Mouse (Mus musculus): Measurements from ENCODE around the gene Adcy9. TPM values are rescaled to one million over a fixed set of nuclear protein-coding genes. Genes with fewer than 3 reads are reported as not detected.

The Adcy9 gene
- polyA plus RNA-seq, 1 experiment from 2014 or later: 2.8 TPM

DNA sequence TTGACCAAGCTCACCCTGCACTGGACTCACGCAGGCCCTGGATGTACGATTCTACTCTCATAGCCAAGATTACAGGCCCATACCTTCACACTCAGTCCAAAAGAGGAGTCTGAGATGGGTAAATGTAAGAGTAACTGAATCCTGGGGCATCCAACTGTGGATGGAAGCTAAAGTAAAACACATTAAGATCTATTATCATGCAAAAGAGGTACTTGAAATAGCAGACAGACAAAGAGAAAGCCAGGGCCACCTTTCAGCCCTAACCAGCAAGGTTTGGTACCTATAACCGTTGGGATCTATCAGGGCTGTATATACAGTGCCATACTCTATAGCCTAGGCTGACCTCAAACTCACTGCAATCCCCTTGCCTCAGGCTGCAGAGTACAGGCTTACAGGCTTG is 127.0 kb downstream of the Adcy9 start:
- H3K4me2 ChIP-seq (replicated peaks): no peak overlapping the region
- H3K4me1 ChIP-seq: no peaks in the 10 kb centered on the region
- no peak overlapping the region for H3K9ac ChIP-seq
- ATAC-seq (ENCODE audit: low FRiP score): no peak
- H3K36me3 ChIP-seq: peaks cover 6% of the 10 kb centered on the region; the same call in 1 of the 2 replicates
- H3K9me3 ChIP-seq (replicated peaks): no peaks in the 10 kb centered on the region
- no peaks in the 10 kb centered on the region for H3K27me3 ChIP-seq
- 82% methylated on average over 3 of the region's 3 CpGs for WGBS
- no peak overlapping the region for H3K27ac ChIP-seq
- no peak overlapping the region for H3K4me3 ChIP-seq

DNA sequence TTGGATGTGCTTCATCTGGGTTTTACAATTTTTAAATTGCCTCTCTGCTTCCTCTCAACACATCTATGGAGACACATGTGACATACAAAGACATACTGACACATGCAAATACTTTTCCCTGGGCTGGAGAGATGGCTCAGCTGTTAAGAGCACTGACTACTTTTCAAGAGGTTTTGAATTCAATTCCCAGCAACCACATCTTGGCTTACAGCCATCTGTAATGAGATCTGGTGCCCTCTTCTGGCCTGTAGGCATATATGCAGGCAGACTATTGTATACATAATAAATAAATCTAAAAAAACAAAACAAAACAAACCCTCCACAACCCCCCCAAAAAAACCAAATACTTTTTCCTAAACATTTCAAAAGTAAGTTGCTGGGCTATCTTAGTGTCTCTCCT is 130.8 kb downstream of the Adcy9 start:
- Histone ChIP-seq H3K9me3 (replicated peaks) (no peaks in the 10 kb centered on the region), H3K4me1 (no peaks in the 10 kb centered on the region), H3K4me3 (no peak overlapping the region), H3K4me2 (replicated peaks) (no peak overlapping the region), H3K36me3 (0 out of 2 replicates have a peak, but pooled peaks cover 8% of the 10 kb centered on the region), H3K27me3 (no peaks in the 10 kb centered on the region), H3K27ac (no peak overlapping the region), H3K9ac (no peak overlapping the region)
- no peak for ATAC-seq (ENCODE audit: low FRiP score)

DNA sequence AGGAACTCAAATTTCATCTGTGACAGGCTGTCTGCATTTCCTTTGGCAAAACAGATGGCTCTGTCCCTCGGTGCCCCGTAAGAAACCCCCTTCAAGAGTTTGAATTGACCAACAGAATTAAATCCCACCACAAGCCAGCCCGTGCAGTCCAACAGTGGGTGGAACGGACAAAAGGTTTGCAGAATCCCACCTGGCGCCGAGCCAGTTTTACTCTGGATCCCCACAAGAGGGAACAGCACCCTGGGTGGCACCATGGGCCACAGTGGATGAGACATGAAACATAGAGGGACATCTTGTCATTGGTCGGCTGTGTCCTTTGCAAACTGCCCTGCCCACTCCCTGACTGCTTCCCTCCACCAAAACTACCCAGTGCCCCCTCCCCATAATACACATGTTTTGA is 133.7 kb downstream of the Adcy9 start:
- Histone ChIP-seq H3K4me1 (no peaks in the 10 kb centered on the region), H3K9ac (no peak overlapping the region), H3K27me3 (no peaks in the 10 kb centered on the region), H3K36me3 (0 out of 2 replicates have a peak, but pooled peaks cover 8% of the 10 kb centered on the region), H3K4me2 (replicated peaks) (no peak overlapping the region), H3K27ac (no peak overlapping the region), H3K9me3 (replicated peaks) (no peaks in the 10 kb centered on the region), H3K4me3 (no peak overlapping the region)
- no peak for ATAC-seq (ENCODE audit: low FRiP score)
- WGBS: 81% methylated on average over 7 of the region's 7 CpGs

GRCm38 (mm10) chr16:4285257-4285656 is 135.0 kb downstream of the Adcy9 start:
- ATAC-seq (ENCODE audit: low FRiP score): no peak
- Histone ChIP-seq H3K9me3 (replicated peaks) (no peaks in the 10 kb centered on the region), H3K36me3 (0 out of 2 replicates have a peak, but pooled peaks cover 8% of the 10 kb centered on the region), H3K4me3 (no peak overlapping the region), H3K9ac (no peak overlapping the region), H3K27me3 (no peaks in the 10 kb centered on the region), H3K4me1 (no peaks in the 10 kb centered on the region), H3K4me2 (replicated peaks) (no peak overlapping the region), H3K27ac (no peak overlapping the region)
- 72% methylated on average over 5 of the region's 5 CpGs for WGBS

DNA sequence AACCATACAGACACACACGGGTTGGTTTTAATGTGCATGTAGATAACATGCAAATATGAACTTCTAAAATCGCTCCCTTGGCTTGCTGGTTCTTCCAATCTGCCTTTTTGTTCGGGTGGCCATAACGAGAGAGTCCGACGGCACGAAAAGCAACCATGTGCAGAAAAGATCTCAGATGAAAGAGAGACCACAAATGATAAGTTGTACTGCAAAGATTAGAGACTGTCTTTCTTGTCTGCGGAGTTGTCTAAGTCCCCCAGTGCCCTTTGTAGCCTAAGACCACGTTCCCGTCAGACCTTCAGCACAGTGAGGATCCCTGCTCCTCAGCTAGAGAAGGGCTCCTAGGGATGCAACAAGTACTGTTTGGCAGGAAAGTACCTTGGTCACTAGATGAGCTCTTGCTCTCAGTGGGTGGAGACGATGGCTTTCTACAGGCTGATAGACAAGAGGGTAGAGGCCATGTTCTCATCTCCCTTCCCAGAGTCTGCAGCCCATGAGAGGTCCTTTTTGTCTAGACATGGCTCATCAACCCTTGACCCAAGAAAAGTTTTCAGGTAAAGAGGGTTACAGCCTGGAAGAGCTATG is 136.9 kb downstream of the Adcy9 start:
- no peak overlapping the region for H3K9ac ChIP-seq
- H3K4me3 ChIP-seq: no peak overlapping the region
- no peak for ATAC-seq (ENCODE audit: low FRiP score)
- H3K4me1 ChIP-seq: no peaks in the 10 kb centered on the region
- WGBS: 93% methylated on average over 11 of the region's 11 CpGs
- no peak overlapping the region for H3K4me2 ChIP-seq (replicated peaks)
- no peaks in the 10 kb centered on the region for H3K27me3 ChIP-seq
- 0 out of 2 replicates have a peak, but pooled peaks cover 6% of the 10 kb centered on the region for H3K36me3 ChIP-seq
- H3K9me3 ChIP-seq (replicated peaks): no peaks in the 10 kb centered on the region
- H3K27ac ChIP-seq: no peak overlapping the region

DNA sequence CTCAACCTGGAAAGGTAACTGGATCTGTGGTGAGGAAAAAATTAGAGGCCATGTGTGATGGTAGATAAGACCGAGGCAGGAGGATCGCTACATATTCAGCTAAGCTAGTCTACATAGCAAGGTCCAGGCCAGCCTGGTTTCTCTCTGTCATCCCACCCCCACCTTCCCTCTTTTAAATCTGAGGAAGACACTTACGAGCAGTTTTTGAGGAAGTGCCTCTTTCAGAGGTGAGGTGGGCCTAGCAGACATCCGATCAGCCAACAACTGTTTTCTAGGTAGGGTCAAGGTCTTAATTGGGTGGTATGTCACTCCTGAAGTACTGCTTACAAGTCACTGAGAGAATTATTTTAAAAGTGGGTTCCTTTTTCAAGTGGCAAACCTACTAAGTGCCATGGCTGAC is 138.8 kb downstream of the Adcy9 start:
- Histone ChIP-seq H3K36me3 (no peaks in the 10 kb centered on the region), H3K4me1 (no peaks in the 10 kb centered on the region), H3K9ac (no peak overlapping the region), H3K27me3 (no peaks in the 10 kb centered on the region), H3K4me2 (replicated peaks) (no peak overlapping the region), H3K9me3 (replicated peaks) (no peaks in the 10 kb centered on the region), H3K27ac (no peak overlapping the region), H3K4me3 (no peak overlapping the region)
- WGBS: 94% methylated on average over 4 of the region's 4 CpGs
- ATAC-seq (ENCODE audit: low FRiP score): no peak

DNA sequence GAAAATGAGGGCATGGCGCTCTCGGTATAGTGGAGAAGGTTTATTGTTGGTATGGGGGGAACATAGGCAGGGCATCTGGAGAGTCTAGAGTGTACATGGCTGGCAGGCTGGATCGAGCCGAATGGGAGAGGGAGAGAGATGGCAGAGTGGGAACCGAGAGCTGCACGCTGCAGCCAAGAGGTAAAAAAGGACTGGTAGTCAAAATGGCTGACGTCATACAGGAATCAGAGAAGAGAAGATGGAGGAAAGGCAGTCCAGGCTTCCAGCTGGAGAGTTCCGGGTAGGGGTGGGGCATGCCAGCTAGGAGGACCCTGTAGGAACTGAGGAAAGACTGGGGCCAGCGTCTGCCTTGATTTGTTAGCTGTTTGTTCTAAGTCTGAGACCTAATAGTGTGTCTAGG is 139.3 kb downstream of the Adcy9 start:
- H3K4me3 ChIP-seq: no peak overlapping the region

DNA sequence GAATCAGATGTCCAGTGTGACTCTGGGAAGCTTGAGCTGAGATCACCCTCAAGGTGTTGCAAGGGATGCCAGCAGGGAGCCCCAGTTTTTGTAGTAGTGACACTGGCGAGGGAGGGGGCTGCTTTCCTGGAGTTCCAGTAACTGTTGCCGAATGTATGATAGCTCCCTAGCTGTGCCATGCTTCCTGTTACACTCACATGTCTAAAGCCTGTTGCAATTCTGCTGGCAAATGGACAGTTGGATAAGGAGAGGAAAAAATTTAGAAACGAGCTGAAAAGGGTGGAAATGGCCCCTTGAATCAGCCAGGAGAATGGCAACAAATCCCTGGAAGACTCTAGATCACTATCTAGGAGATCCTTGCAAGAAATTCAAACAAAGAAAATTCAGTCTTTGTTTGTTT is 140.7 kb downstream of the Adcy9 start:
- H3K27me3 ChIP-seq: no peaks in the 10 kb centered on the region
- no peak overlapping the region for H3K27ac ChIP-seq
- H3K4me3 ChIP-seq: no peak overlapping the region
- ATAC-seq (ENCODE audit: low FRiP score): no peak
- WGBS: 74% methylated on average over 3 of the region's 3 CpGs
- H3K36me3 ChIP-seq: no peaks in the 10 kb centered on the region
- H3K4me2 ChIP-seq (replicated peaks): no peak overlapping the region
- H3K4me1 ChIP-seq: no peaks in the 10 kb centered on the region
- no peaks in the 10 kb centered on the region for H3K9me3 ChIP-seq (replicated peaks)
- no peak overlapping the region for H3K9ac ChIP-seq

More for the DNA sequence above, 139.3 kb downstream of the Adcy9 start:
- Histone ChIP-seq H3K27ac (no peak overlapping the region), H3K27me3 (no peaks in the 10 kb centered on the region), H3K4me2 (replicated peaks) (no peak overlapping the region), H3K36me3 (no peaks in the 10 kb centered on the region), H3K9ac (no peak overlapping the region), H3K4me1 (no peaks in the 10 kb centered on the region), H3K9me3 (replicated peaks) (no peaks in the 10 kb centered on the region)
- ATAC-seq (ENCODE audit: low FRiP score): no peak
- 87% methylated on average over 9 of the region's 9 CpGs for WGBS

DNA sequence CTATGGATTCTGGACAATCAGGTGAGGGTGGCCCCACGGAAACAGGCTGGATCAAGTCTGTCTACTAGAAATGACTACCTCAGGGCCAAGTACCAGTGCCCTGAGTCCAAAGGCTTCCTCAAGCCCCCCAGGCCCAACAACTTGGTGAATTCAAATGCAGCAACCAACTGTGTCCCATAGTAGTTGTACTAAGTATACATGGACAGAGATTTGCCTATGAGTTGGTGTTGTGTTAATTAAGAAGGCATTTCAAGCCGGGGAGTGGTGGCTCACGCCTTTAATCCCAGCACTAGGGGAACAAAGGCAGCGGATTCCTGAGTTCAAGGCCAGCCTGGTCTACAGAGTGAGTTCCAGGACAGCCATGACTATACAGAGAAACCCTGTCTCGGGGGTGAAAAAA is 143.7 kb downstream of the Adcy9 start:
- Histone ChIP-seq H3K9ac (no peak overlapping the region), H3K27me3 (no peaks in the 10 kb centered on the region), H3K36me3 (no peaks in the 10 kb centered on the region), H3K4me1 (0 out of 2 replicates have a peak, but pooled peaks cover 2% of the 10 kb centered on the region), H3K27ac (no peak overlapping the region), H3K9me3 (replicated peaks) (no peaks in the 10 kb centered on the region), H3K4me2 (replicated peaks) (no peak overlapping the region), H3K4me3 (no peak overlapping the region)
- no peak for ATAC-seq (ENCODE audit: low FRiP score)
- 86% methylated on average over 5 of the region's 5 CpGs for WGBS

- Histone ChIP-seq H3K9ac (no peak overlapping the region), H3K36me3 (no peaks in the 10 kb centered on the region), H3K27me3 (no peaks in the 10 kb centered on the region), H3K9me3 (replicated peaks) (no peaks in the 10 kb centered on the region), H3K4me2 (replicated peaks) (no peak overlapping the region), H3K4me3 (no peak overlapping the region), H3K4me1 (0 out of 2 replicates have a peak, but pooled peaks cover 2% of the 10 kb centered on the region), H3K27ac (no peak overlapping the region)
- 68% methylated on average over 2 of the region's 2 CpGs for WGBS
- no peak for ATAC-seq (ENCODE audit: low FRiP score)
Observed at GRCm38 (mm10) chr16:4276151-4276550, 144.1 kb downstream of the Adcy9 start.

DNA sequence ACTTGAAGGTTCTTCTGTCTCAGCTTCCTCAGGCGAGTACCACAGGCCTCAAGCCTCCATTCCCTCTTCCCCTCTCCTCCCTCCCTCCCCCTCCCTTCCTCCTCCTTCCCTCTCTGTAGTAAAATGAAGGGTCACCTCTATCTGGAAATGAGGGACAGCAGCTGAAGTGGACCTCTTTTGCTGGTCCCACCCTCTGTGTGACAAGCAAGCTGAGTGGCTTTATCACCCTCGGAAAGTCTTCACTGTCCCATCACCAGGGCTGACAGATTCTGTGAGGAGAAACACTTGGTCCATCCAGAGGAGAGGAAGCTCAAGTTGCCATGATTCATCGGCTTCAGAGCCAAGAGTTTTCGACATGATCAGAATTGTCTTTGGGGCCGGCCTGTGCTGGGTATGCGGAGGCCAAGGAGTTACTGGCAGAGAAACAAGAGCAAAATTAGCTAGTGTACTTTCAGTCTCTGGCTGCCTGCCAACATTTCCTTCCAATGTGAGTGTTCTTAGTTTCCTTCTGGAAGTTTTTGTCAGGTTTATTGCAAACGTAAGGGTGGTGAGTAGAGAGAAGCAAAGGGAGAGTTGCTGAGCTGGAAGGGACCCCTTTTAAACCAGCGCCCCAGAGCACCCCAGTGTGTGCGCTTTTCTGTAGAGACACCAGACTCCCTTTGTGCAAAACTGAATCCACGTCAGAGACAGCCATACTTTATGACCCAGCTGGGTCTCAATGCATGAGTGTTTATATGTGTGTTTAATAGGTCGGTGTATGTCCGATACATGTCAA is 146.4 kb downstream of the Adcy9 start:
- H3K4me1 ChIP-seq: 0 out of 2 replicates have a peak, but pooled peaks cover 2% of the 10 kb centered on the region
- ATAC-seq (ENCODE audit: low FRiP score): no peak
- H3K27ac ChIP-seq: no peak overlapping the region
- H3K9ac ChIP-seq: no peak overlapping the region
- H3K27me3 ChIP-seq: no peaks in the 10 kb centered on the region
- no peaks in the 10 kb centered on the region for H3K36me3 ChIP-seq
- H3K9me3 ChIP-seq (replicated peaks): no peaks in the 10 kb centered on the region
- H3K4me3 ChIP-seq: no peak overlapping the region
- 75% methylated on average over 12 of the region's 12 CpGs for WGBS
- H3K4me2 ChIP-seq (replicated peaks): no peak overlapping the region

DNA sequence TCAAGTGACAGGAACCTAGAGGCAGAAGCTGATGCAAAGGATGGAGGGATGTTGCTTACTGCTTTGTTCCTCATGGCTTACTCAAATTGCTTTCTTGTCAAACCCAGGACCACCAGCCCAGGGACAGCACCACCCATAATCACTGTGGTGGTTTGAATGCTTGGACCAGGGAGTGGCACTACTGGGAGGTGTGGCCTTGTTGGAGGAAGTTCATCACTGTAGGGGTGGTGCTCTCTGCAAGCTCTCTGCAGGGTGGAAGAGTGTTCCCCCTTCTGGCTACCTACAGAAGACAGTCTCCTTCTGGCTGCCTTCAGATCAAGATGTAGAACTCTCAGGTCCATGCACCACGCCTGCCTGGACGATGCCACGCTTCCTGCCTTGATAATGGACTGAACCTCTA is 148.0 kb downstream of the Adcy9 start:
- no peak overlapping the region for H3K9ac ChIP-seq
- H3K36me3 ChIP-seq: no peaks in the 10 kb centered on the region
- no peaks in the 10 kb centered on the region for H3K9me3 ChIP-seq (replicated peaks)
- WGBS: 81% methylated on average over 3 of the region's 3 CpGs
- H3K27ac ChIP-seq: no peak overlapping the region
- no peaks in the 10 kb centered on the region for H3K27me3 ChIP-seq
- H3K4me1 ChIP-seq: peaks cover 11% of the 10 kb centered on the region
- H3K4me2 ChIP-seq (replicated peaks): no peak overlapping the region
- H3K4me3 ChIP-seq: no peak overlapping the region
- ATAC-seq (ENCODE audit: low FRiP score): no peak

- 21% methylated on average over 1 of the region's 1 CpGs for WGBS
- H3K36me3 ChIP-seq: no peaks in the 10 kb centered on the region
- ATAC-seq (ENCODE audit: low FRiP score): no peak
- H3K9me3 ChIP-seq (replicated peaks): no peaks in the 10 kb centered on the region
- H3K27me3 ChIP-seq: 0 out of 2 replicates have a peak, but pooled peaks cover 3% of the 10 kb centered on the region
- H3K4me2 ChIP-seq (replicated peaks): no peak overlapping the region
- H3K4me3 ChIP-seq: no peak overlapping the region
- no peak overlapping the region for H3K27ac ChIP-seq
- no peak overlapping the region for H3K9ac ChIP-seq
- H3K4me1 ChIP-seq: peaks cover 11% of the 10 kb centered on the region
Observed at GRCm38 (mm10) chr16:4270911-4271310, 149.4 kb downstream of the Adcy9 start.
